Mouse (Mus musculus) lung, postnatal 36 days (tissue): Measurements from ENCODE around the gene Cga.
"Not testable (repeated sequence)": the region's sequence is repeated elsewhere in the genome, so short reads cannot be mapped to it uniquely, and the experiment has no call there.

Experiments used
- DNase-seq: peaks from one replicate; pipeline ENCODE4 v3.0.0; 2022; ENCODE audit warnings: mixed read lengths

Cga gene

GRCm38 (mm10) chr4:34898497-34898896 is 4.9 kb downstream of the Cga start:
- no peak for DNase-seq

GRCm38 (mm10) chr4:34899322-34899721 is 5.7 kb downstream of the Cga start:
- DNase-seq: no peak

GRCm38 (mm10) chr4:34900155-34900554 is 6.6 kb downstream of the Cga start:
- no peak for DNase-seq

GRCm38 (mm10) chr4:34901166-34901565 is 7.6 kb downstream of the Cga start:
- no peak for DNase-seq

- DNase-seq: not testable (repeated sequence)
Observed at GRCm38 (mm10) chr4:34901582-34901981, 8.0 kb downstream of the Cga start.

GRCm38 (mm10) chr4:34905396-34905795 is 11.8 kb downstream of the Cga start:
- DNase-seq: no peak

GRCm38 (mm10) chr4:34906151-34906550 is 12.6 kb downstream of the Cga start:
- DNase-seq: no peak

- no peak for DNase-seq
Observed at GRCm38 (mm10) chr4:34907026-34907425, 13.4 kb downstream of the Cga start.

GRCm38 (mm10) chr4:34908127-34908526 is 14.5 kb downstream of the Cga start:
- DNase-seq: peak; percentile 61

GRCm38 (mm10) chr4:34911401-34911800 is 17.8 kb downstream of the Cga start:
- no peak for DNase-seq

GRCm38 (mm10) chr4:34912171-34912570 is 18.6 kb downstream of the Cga start:
- no peak for DNase-seq

- DNase-seq: no peak
Observed at GRCm38 (mm10) chr4:34917400-34917799, 23.8 kb downstream of the Cga start.

GRCm38 (mm10) chr4:34922177-34922870 is 28.7 kb downstream of the Cga start:
- DNase-seq: peak; percentile 75

- DNase-seq: not testable (repeated sequence)
Observed at GRCm38 (mm10) chr4:34928386-34928785, 34.8 kb downstream of the Cga start.

- no peak for DNase-seq
Observed at GRCm38 (mm10) chr4:34941046-34941445, 47.5 kb downstream of the Cga start.

GRCm38 (mm10) chr4:34947181-34947580 is 53.6 kb downstream of the Cga start:
- DNase-seq: no peak

GRCm38 (mm10) chr4:34953716-34954115 is 60.1 kb downstream of the Cga start:
- DNase-seq: no peak
